Mouse (Mus musculus) ES-E14 (cell line): ENCODE data around the gene Nrd1. TPM values are rescaled to one million over a fixed set of nuclear protein-coding genes. Genes with fewer than 3 reads are reported as not detected.

Experiments used
- DNase-seq: peaks from one replicate; pipeline ENCODE4 v3.0.0-alpha.2; 2013; ENCODE audit warnings: low read depth, low spot score
- H3K27ac ChIP-seq: 2 replicates; pipeline ENCODE4 v1.5.1; 2012; ENCODE audit warnings: low read depth, mild to moderate bottlenecking, low read length, moderate library complexity, mixed read lengths; ENCODE audit not compliant: poor library complexity, insufficient read depth, severe bottlenecking
- H3K36me3 ChIP-seq: 2 replicates; pipeline ENCODE4 v1.6.1; 2012; ENCODE audit warnings: mild to moderate bottlenecking, low read length, moderate library complexity, mixed read lengths; ENCODE audit not compliant: control insufficient read depth, poor library complexity, insufficient read depth, severe bottlenecking
- H3K4me1 ChIP-seq, 2 experiments: fragments of 150-350 bp in 1 of 2; sonication (generic) in 1 of 2; 2 replicates each; pipeline ENCODE4 v1.6.1; 2012; ENCODE audit warnings: low read length in 2 of 2, mild to moderate bottlenecking in 1 of 2, mixed read lengths in 1 of 2; ENCODE audit not compliant: control insufficient read depth in 2 of 2, insufficient read depth in 2 of 2, poor library complexity in 1 of 2
- H3K4me3 ChIP-seq, 2 experiments: fragments of 150-350 bp in 1 of 2; sonication (generic) in 1 of 2; 2 replicates each; pipeline ENCODE4 v1.5.1; 2012; ENCODE audit warnings: low read length in 2 of 2, low read depth in 1 of 2, mild to moderate bottlenecking in 1 of 2, mixed read lengths in 1 of 2; ENCODE audit not compliant: insufficient read depth in 1 of 2, poor library complexity in 1 of 2, severe bottlenecking in 1 of 2
- H3K9ac ChIP-seq: 2 replicates; pipeline ENCODE4 v1.6.1; 2012; ENCODE audit warnings: low read depth, mild to moderate bottlenecking, low read length, mixed read lengths; ENCODE audit not compliant: poor library complexity, insufficient read depth, severe bottlenecking
- H3K9me3 ChIP-seq: fragments of 150-350 bp; sonication (generic); 2 replicates; pipeline ENCODE4 v1.6.1; 2012; ENCODE audit warnings: low read depth, mild to moderate bottlenecking, low read length; ENCODE audit not compliant: control insufficient read depth, insufficient read depth
- CHD2 ChIP-seq: IDR thresholded peaks from 2 replicates; pipeline ENCODE4 v1.6.1; 2014; ENCODE audit warnings: mild to moderate bottlenecking, low read depth, low read length, inconsistent platforms
- HCFC1 ChIP-seq: IDR thresholded peaks from 2 replicates; pipeline ENCODE4 v1.6.1; 2012; ENCODE audit warnings: low read length, inconsistent platforms, borderline replicate concordance; ENCODE audit not compliant: insufficient read depth
- MAFK ChIP-seq: IDR thresholded peaks from 2 replicates; pipeline ENCODE4 v1.6.1; 2014; ENCODE audit warnings: mild to moderate bottlenecking, low read depth, low read length, inconsistent platforms; ENCODE audit not compliant: insufficient read depth
- ZC3H11A ChIP-seq: IDR thresholded peaks from 2 replicates; pipeline ENCODE4 v1.6.1; 2012; ENCODE audit warnings: low read depth, mild to moderate bottlenecking, inconsistent platforms, low read length, borderline replicate concordance
- ZNF384 ChIP-seq: IDR thresholded peaks from 2 replicates; pipeline ENCODE4 v1.6.1; 2012; ENCODE audit warnings: low read depth, low read length, inconsistent platforms
- in situ Hi-C, 2 experiments: fragments of 600-800 bp; cut with MboI; formaldehyde crosslinking; loops; one replicate each; pipeline ENCODE4 v1.15.1; 2025; ENCODE audit warnings: low sequenced_read_pairs in 2 of 2, inconsistent platforms in 1 of 2; ENCODE audit not compliant: unreplicated experiment in 2 of 2
- total RNA-seq: library from RNA; depleted of rRNA; stranded (reverse); fragments of 300-350 nt; gene quantifications from 2 replicates; pipeline ENCODE4 v1.2.3, GENCODE M21; 2012

Gene Nrd1
- total RNA-seq, 1 experiment = 53.9 TPM

- H3K4me3 ChIP-seq = no peak overlapping the region
- in situ Hi-C loops = no loop called here
- no peak for DNase-seq
- no peak overlapping the region for H3K27ac ChIP-seq
- H3K9ac ChIP-seq = no peak overlapping the region
- no peaks in the 10 kb centered on the region for H3K4me1 ChIP-seq
- TF ChIP-seq ZC3H11A (no peak), CHD2 (no peak), MAFK (no peak), HCFC1 (no peak), ZNF384 (no peak)
- no peaks in the 10 kb centered on the region for H3K9me3 ChIP-seq
- H3K36me3 ChIP-seq = no peaks in the 10 kb centered on the region
These were observed 37.4 kb upstream of the Nrd1 start for GRCm38 (mm10) chr4:108963017-108963416.

GRCm38 (mm10) chr4:108969517-108969916, 30.9 kb upstream of the Nrd1 start:
- Histone ChIP-seq H3K36me3 (no peaks in the 10 kb centered on the region), H3K4me1 (no peaks in the 10 kb centered on the region), H3K4me3 (no peak overlapping the region), H3K9ac (no peak overlapping the region), H3K9me3 (no peaks in the 10 kb centered on the region), H3K27ac (no peak overlapping the region)
- TF ChIP-seq ZNF384 (no peak), ZC3H11A (no peak), MAFK (no peak), HCFC1 (no peak), CHD2 (no peak)
- in situ Hi-C loops = no loop called here
- no peak for DNase-seq

- Histone ChIP-seq H3K4me1 (no peaks in the 10 kb centered on the region), H3K36me3 (no peaks in the 10 kb centered on the region), H3K9ac (no peak overlapping the region), H3K4me3 (no peak overlapping the region), H3K9me3 (no peaks in the 10 kb centered on the region), H3K27ac (no peak overlapping the region)
- DNase-seq = no peak
- no peak for TF ChIP-seq HCFC1
- no peak for TF ChIP-seq ZNF384
- in situ Hi-C loops = loop anchor here in 1 of 2 experiments (10.0 kb wide), 1 partner anchor 96 kb away; the partner anchor contains the start of gene Rab3b
These were observed 29.4 kb upstream of the Nrd1 start for GRCm38 (mm10) chr4:108971054-108971453.

- peak; percentile 40 for DNase-seq
- no peak for TF ChIP-seq CHD2
- no peak for TF ChIP-seq MAFK
- peak; percentile 76; the same call in 1 of the 2 replicates for TF ChIP-seq ZC3H11A
- TF ChIP-seq HCFC1 = no peak
- no peak for TF ChIP-seq ZNF384
These were observed 23.9 kb upstream of the Nrd1 start for GRCm38 (mm10) chr4:108976458-108977071.

More at GRCm38 (mm10) chr4:108976458-108977071, 23.9 kb upstream of the Nrd1 start:
- no peaks in the 10 kb centered on the region for H3K9me3 ChIP-seq
- in situ Hi-C loops = loop anchor here in 1 of 2 experiments (10.0 kb wide), 1 partner anchor 102 kb away; the partner anchor contains the start of gene Rab3b
- H3K4me3 ChIP-seq = no peak overlapping the region
- H3K4me1 ChIP-seq = no peaks in the 10 kb centered on the region
- no peak overlapping the region for H3K9ac ChIP-seq
- no peaks in the 10 kb centered on the region for H3K36me3 ChIP-seq
- no peak overlapping the region for H3K27ac ChIP-seq
